9 mouse cellular contexts compared by ENCODE assay signal in genomic region chr5:37082420-37082819, GRCm38 (mm10). TPM values are rescaled to one million over a fixed set of nuclear protein-coding genes. Genes with fewer than 3 reads are reported as not detected.
DNase-seq lines count a peak whose midpoint lies in the region.
"Had no signal": no experiment of that assay in that cellular context is flagged by ENCODE, and none has a peak within 500 bp of the region (broad histone marks: within the 10 kb centered on the region; RNA-seq: fewer than 3 reads in every experiment).

No protein-coding gene starts in this region.

- no peaks in the 10 kb centered on the region for H3K27me3 ChIP-seq in splenic B cell, adult 2 months (ENCODE audit: control insufficient read depth, insufficient read depth, low read length, poor library complexity, severe bottlenecking)
- H3K27me3 ChIP-seq: neural tube, embryonic 12.5 days had no signal

- intact Hi-C loops in gastrocnemius, postnatal 36 days (cut with DNase I), result no loop called here

- peaks cover 9% of the 10 kb centered on the region for H3K36me3 ChIP-seq in splenic B cell, adult 2 months (ENCODE audit: control insufficient read depth, insufficient read depth, low read length, poor library complexity, severe bottlenecking)
- H3K36me3 ChIP-seq: neural tube, embryonic 12.5 days had no signal

- peak; percentile 30 for DNase-seq in adrenal gland, postnatal 10 days
- no peak for DNase-seq in adrenal gland, postnatal 25 days
- peak; percentile 38 for DNase-seq in lung, postnatal 10 days
- DNase-seq in lung, postnatal 14 days, result no peak
- DNase-seq in frontal cortex, postnatal 25 days (ENCODE audit: low spot score in 2 of 2), result peak; percentile 63 to 68
- peak; percentile 67 to 77 for DNase-seq in layer of hippocampus, postnatal 10 days (ENCODE audit: low spot score in 2 of 2)
- DNase-seq in splenic B cell, adult 2 months (ENCODE audit: low read depth, low spot score), result peak; percentile 70
- no peak for DNase-seq in gastrocnemius, postnatal 36 days

RNA-seq across cellular contexts. Expression of gene Gm1043, which starts 2.8 kb away (rescaled TPM):
- total RNA-seq in adrenal gland, postnatal 10 days (2021), result under 1 TPM; 0.60 to 0.67 TPM
- 0.24 TPM in 1 of 2 replicates, not detected in the other for total RNA-seq in adrenal gland, postnatal 25 days (2021)
- 10 to 100 TPM; 16.5 to 18.4 TPM for total RNA-seq in layer of hippocampus, postnatal 10 days (2021)
- total RNA-seq in gastrocnemius, postnatal 36 days (2021), result not detected

Comparison
In these comparisons a context has a peak if more than half of its experiments do, and no peak if none do; other contexts are left out.
1. DNase-seq: peak in adrenal gland, postnatal 10 days (single experiment), lung, postnatal 10 days (single experiment), frontal cortex, postnatal 25 days (2 of 2), layer of hippocampus, postnatal 10 days (2 of 2) and splenic B cell, adult 2 months (single experiment); none in adrenal gland, postnatal 25 days (single experiment), lung, postnatal 14 days (single experiment) and gastrocnemius, postnatal 36 days (0 of 2).
2. RNA of gene Gm1043, which starts 2.8 kb away (total RNA-seq): 16.5 to 18.4 TPM in layer of hippocampus, postnatal 10 days; 0.60 to 0.67 TPM in adrenal gland, postnatal 10 days, 0.24 TPM in adrenal gland, postnatal 25 days and not detected in gastrocnemius, postnatal 36 days; every median in the first group is over 10 times any median in the second.